Mouse (Mus musculus) sigmoid colon, adult 10 weeks (tissue): ENCODE results near the gene 2900011O08Rik. TPM values are rescaled to one million over a fixed set of nuclear protein-coding genes. Genes with fewer than 3 reads are reported as not detected.

ENCODE experiments used
- polyA plus RNA-seq: library from polyadenylated mRNA; stranded (reverse); fragments of 350-450 nt; fragmentation: Illumina TruSeq; extraction: RNeasy Lipid Tissue Mini Kit (QIAGEN cat#74804); gene quantifications from one replicate; pipeline ENCODE4 v1.2.3, GENCODE M21; 2014; ENCODE audit warnings: low read depth, low replicate concordance

The 2900011O08Rik gene
- polyA plus RNA-seq: 0.35 TPM

DNA sequence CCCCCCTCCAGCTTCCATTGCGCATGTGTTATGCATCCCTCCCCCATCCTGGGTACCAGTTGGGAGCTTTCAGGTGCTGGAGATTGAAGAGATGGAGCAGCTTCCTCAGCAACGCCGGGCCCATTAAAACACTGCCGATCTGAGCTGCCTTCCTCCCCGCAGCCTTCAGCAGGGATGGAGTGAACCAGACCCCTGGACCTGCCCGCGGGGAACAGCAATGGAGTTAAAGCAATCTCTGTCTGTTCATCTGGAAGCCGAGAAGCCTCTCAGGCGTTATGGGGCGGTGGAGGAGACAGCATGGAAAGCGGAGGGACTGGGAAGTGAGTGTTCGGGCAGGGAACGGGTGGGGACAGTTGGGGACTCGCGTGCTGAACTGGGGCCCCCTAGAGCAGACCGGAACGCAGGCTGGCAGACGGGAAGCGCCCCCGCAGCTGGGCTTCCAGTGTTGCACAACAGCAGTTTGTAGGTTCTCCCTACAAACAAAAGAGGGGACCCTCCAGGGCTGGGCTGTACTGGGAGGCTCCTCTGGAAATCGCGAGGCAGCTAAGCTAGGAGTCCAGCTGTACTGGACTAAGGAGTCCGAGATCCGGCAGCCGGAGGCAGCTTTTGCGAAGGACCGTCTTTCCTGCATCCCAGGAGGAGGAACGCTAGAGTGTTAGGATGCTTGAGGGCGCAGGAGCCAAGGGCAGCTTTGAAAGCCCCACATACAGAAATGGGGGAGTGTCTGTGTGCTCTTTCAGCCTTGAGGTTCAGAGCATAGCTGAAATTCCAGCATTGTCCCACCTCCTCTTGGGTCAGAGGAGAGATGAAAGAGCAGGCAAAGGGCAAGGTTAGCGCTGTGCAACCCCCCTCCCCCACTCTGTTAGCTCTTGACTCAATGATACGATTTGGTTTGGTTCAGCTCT, at the start of gene 2900011O08Rik, which contains the start of gene Ifitm7:
Gene 2900011O08Rik (plus strand): TSS at position 31 of the 905 bp plus-strand sequence.
Gene Ifitm7 (minus strand): TSS at position 315 of the 905 bp plus-strand sequence.

Other genes with a start within 250 kb of the 2900011O08Rik start
- 27.5 TPM for gene Rrn3, start 205.9 kb upstream of the 2900011O08Rik start, polyA plus RNA-seq
- 68.7 TPM for gene Ntan1, start 167.8 kb upstream of the 2900011O08Rik start, polyA plus RNA-seq
- 629 TPM for gene Pdxdc1, start 83.5 kb upstream of the 2900011O08Rik start, polyA plus RNA-seq
- gene Mpv17l, start 83.4 kb upstream of the 2900011O08Rik start, polyA plus RNA-seq: 21.9 TPM
- gene Ifitm7, start 284 bp downstream of the 2900011O08Rik start, polyA plus RNA-seq: not detected
- gene Nde1, start 176.7 kb downstream of the 2900011O08Rik start, polyA plus RNA-seq: 8.7 TPM
- gene Marf1, start 176.7 kb downstream of the 2900011O08Rik start, polyA plus RNA-seq: 80.8 TPM